Mouse (Mus musculus) kidney, postnatal 0 days (tissue): ENCODE data around the gene Gm42372. TPM values are rescaled to one million over a fixed set of nuclear protein-coding genes. Genes with fewer than 3 reads are reported as not detected.

Experiments
- ATAC-seq: fragments of 200-750 bp; cut with Nextera tagmentation; replicated peaks from 2 replicates; pipeline ENCODE4 v1.8.0; 2017; ENCODE audit warnings: low read depth, moderate number of reproducible peaks, moderate TSS enrichment, moderate library complexity; ENCODE audit not compliant: low FRiP score
- DNase-seq: peaks from one replicate; pipeline ENCODE4 v3.0.0-alpha.2; 2016; ENCODE audit warnings: low spot score
- H3K27ac ChIP-seq: fragments of 300-500 bp; sonication (generic); 2 replicates; pipeline ENCODE4 v1.5.1; 2014; ENCODE audit warnings: mild to moderate bottlenecking
- H3K27me3 ChIP-seq: fragments of 300-500 bp; sonication (generic); 2 replicates; pipeline ENCODE4 v1.6.1; 2014; ENCODE audit warnings: low read length, mixed read lengths; ENCODE audit not compliant: insufficient read depth
- H3K36me3 ChIP-seq: fragments of 300-500 bp; sonication (generic); 2 replicates; pipeline ENCODE4 v1.6.1; 2014; ENCODE audit warnings: low read length, mixed read lengths; ENCODE audit not compliant: insufficient read depth
- H3K4me1 ChIP-seq: fragments of 300-500 bp; sonication (generic); replicated peaks from 2 replicates; pipeline ENCODE4 v1.6.1; 2014; ENCODE audit warnings: antibody characterized with exemption, low read length, mixed read lengths; ENCODE audit not compliant: insufficient read depth
- H3K4me2 ChIP-seq: fragments of 300-500 bp; sonication (generic); 2 replicates; pipeline ENCODE4 v1.6.1; 2014; ENCODE audit warnings: mild to moderate bottlenecking, low read length, moderate library complexity, mixed read lengths
- H3K4me3 ChIP-seq: fragments of 300-500 bp; sonication (generic); replicated peaks from 2 replicates; pipeline ENCODE4 v1.5.1; 2014; ENCODE audit warnings: low read depth, low read length
- H3K9ac ChIP-seq: fragments of 300-500 bp; sonication (generic); 2 replicates; pipeline ENCODE4 v1.6.1; 2014; ENCODE audit warnings: low read depth, low read length
- H3K9me3 ChIP-seq: fragments of 300-500 bp; sonication (generic); replicated peaks from 2 replicates; pipeline ENCODE4 v1.6.1; 2016; ENCODE audit warnings: low read length, inconsistent platforms, mixed read lengths
- CTCF ChIP-seq: IDR thresholded peaks from 2 replicates; pipeline ENCODE4 v1.5.1; 2016; ENCODE audit warnings: antibody characterized with exemption, low read depth, mild to moderate bottlenecking, moderate library complexity
- whole genome bisulfite sequencing: fragments of 180-500 bp; shearing (Covaris S2); extraction: QIAGEN DNeasy Blood & Tissue Kit; methylation state at CpG from one replicate; pipeline ENCODE4 v1.1.7; 2014; 5-methylcytosine and 5-hydroxymethylcytosine counted together
- polyA plus RNA-seq: library from polyadenylated mRNA; unstranded; fragments of >200 nt; fragmentation: Nextera tagmentation; extraction: Ambion mirVana; gene quantifications from 2 replicates; pipeline ENCODE4 v1.2.1, GENCODE M21; 2015

The Gm42372 gene
- polyA plus RNA-seq, 1 experiment from 2014 or later, result 0.09 TPM

DNA sequence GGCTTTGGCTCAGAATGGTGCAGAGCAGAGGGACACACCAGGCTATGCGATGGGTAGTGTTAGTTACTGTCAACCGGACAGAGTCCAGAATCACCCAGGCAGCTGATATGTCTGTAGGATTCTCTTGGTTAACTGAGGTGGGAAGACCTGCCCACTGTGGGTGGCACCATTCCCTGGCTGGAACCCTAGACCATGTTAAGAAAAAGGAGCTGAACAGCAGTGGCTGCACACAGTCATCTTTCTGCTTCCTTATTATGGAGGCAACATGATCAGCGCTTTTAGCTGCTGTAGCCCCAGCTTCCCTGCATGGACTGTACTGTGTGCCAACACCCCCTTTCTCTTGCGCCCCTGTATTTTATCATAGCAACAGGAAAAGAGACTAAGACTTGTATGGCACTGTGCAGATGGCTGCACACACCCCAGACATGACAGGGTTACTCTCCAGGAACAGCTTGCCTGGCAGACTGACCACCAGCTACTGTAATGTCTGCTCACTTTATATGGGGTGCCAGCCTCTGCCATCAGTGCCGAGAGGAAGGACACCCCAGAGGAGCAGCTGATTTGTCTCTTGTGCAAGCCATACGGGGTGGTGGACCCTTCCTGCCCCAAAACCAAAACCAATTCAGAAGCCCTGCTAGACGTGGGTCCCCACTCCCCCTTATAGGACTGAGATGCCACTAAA, 29.2 kb downstream of the Gm42372 start:
- H3K9me3 ChIP-seq, result no peaks in the 10 kb centered on the region
- no peaks in the 10 kb centered on the region for H3K27me3 ChIP-seq
- peaks cover 66% of the 10 kb centered on the region for H3K36me3 ChIP-seq
- DNase-seq (no peak), ATAC-seq (no peak)
- H3K4me2 ChIP-seq, result no peak overlapping the region
- no peak overlapping the region for H3K27ac ChIP-seq
- 94% methylated on average over 7 of the region's 7 CpGs for WGBS
- TF ChIP-seq CTCF, result no peak
- no peak overlapping the region for H3K4me3 ChIP-seq
- H3K9ac ChIP-seq, result no peak overlapping the region
- no peaks in the 10 kb centered on the region for H3K4me1 ChIP-seq

- Histone ChIP-seq H3K4me3 (no peak overlapping the region), H3K27me3 (no peaks in the 10 kb centered on the region), H3K9ac (no peak overlapping the region), H3K36me3 (peaks cover 52% of the 10 kb centered on the region), H3K4me2 (no peak overlapping the region), H3K9me3 (no peaks in the 10 kb centered on the region), H3K4me1 (no peaks in the 10 kb centered on the region), H3K27ac (no peak overlapping the region)
- no peak for DNase-seq
- TF ChIP-seq CTCF, result 0 out of 2 replicates have a peak, but pooled peaks have one; percentile 33
- ATAC-seq, result no peak
- 85% methylated on average over 6 of the region's 6 CpGs for WGBS
Measured at GRCm38 (mm10) chr7:17015381-17015780, 32.5 kb downstream of the Gm42372 start.

DNA sequence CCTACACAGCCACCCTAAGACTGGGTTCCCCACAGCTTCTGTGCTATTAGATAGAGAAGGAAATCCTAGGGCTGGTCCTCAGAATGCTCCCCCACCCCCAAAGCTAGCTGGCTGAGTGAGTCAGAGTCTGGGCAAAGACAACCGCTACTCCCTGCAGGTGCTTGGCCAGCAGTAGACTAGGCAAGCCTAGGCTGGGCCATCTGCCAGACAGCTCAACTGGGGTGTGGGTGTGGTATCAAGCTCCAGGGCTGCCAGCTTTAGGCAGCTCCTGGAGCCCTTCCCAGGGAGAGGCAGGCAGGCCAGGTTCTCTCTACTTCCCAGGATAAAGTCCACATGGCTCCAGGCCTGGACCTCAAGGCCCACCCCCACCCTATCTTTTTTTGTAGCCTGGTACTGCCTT, 34.1 kb downstream of the Gm42372 start:
- peak; percentile 78 for ATAC-seq
- H3K9ac ChIP-seq, result no peak overlapping the region
- WGBS, result 68% methylated on average over 1 of the region's 1 CpGs
- no peak overlapping the region for H3K4me2 ChIP-seq
- DNase-seq, result no peak
- no peak overlapping the region for H3K4me3 ChIP-seq
- peaks cover 51% of the 10 kb centered on the region for H3K36me3 ChIP-seq
- no peaks in the 10 kb centered on the region for H3K4me1 ChIP-seq
- H3K27me3 ChIP-seq, result no peaks in the 10 kb centered on the region
- no peak for TF ChIP-seq CTCF
- no peak overlapping the region for H3K27ac ChIP-seq
- H3K9me3 ChIP-seq, result no peaks in the 10 kb centered on the region

- Histone ChIP-seq H3K4me3 (no peak overlapping the region), H3K9ac (no peak overlapping the region), H3K27me3 (no peaks in the 10 kb centered on the region), H3K4me1 (peaks cover 3% of the 10 kb centered on the region; the same call in 1 of the 2 replicates), H3K9me3 (no peaks in the 10 kb centered on the region), H3K27ac (no peak overlapping the region), H3K4me2 (no peak overlapping the region), H3K36me3 (peaks cover 49% of the 10 kb centered on the region; the same call in 1 of the 2 replicates)
- ATAC-seq, result no peak
- no peak for TF ChIP-seq CTCF
- DNase-seq, result no peak
- WGBS, result 82% methylated on average over 2 of the region's 2 CpGs
Measured at GRCm38 (mm10) chr7:17017921-17018320, 35.0 kb downstream of the Gm42372 start.

DNA sequence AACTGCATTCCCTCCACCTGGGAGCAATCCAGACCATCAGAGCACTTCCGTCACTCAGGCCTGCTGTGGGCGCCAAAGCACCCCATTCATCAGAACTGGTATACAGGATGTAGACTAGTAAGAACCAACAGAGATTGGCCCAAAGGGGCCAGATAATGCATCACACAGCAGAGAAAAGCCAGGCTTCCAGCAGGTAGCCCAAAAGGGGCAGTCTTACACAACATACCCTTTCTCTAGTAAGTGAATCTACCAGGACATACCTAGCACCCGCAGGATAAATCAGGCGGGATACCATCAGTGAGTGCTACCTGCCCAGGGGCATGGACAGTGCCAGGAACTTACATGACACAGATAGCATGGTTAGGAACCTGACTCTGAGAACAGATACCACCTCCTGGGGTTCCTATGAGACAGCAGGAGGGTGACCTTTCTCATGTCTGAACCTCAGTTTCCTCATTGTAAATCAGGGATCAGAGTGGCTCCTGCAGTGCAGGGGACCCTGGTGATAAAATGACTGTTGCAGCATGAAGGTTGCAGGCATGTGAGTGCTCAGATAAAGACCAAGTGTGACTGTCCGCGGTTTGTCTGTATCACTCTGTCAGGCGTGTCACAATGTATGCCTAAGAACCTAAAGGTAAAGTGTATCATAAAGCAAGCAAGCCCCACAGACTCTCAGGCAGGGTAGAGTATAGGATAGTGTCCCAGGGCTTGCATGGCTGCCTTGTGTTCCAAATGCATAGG, 36.7 kb downstream of the Gm42372 start:
- 92% methylated on average over 7 of the region's 7 CpGs for WGBS
- ATAC-seq (no peak), DNase-seq (no peak)
- H3K27me3 ChIP-seq, result no peaks in the 10 kb centered on the region
- H3K9ac ChIP-seq, result no peak overlapping the region
- peaks cover 15% of the 10 kb centered on the region for H3K4me1 ChIP-seq
- H3K36me3 ChIP-seq, result 0 out of 2 replicates have a peak, but pooled peaks cover 34% of the 10 kb centered on the region
- TF ChIP-seq CTCF, result no peak
- no peak overlapping the region for H3K4me3 ChIP-seq
- no peaks in the 10 kb centered on the region for H3K9me3 ChIP-seq
- H3K27ac ChIP-seq, result no peak overlapping the region
- no peak overlapping the region for H3K4me2 ChIP-seq

GRCm38 (mm10) chr7:17022176-17022575, 39.3 kb downstream of the Gm42372 start:
- H3K36me3 ChIP-seq, result 0 out of 2 replicates have a peak, but pooled peaks cover 25% of the 10 kb centered on the region
- no peak for TF ChIP-seq CTCF
- ATAC-seq, result no peak
- H3K9ac ChIP-seq, result no peak overlapping the region
- no peaks in the 10 kb centered on the region for H3K9me3 ChIP-seq
- DNase-seq, result no peak
- no peaks in the 10 kb centered on the region for H3K27me3 ChIP-seq
- H3K4me3 ChIP-seq, result no peak overlapping the region
- H3K4me2 ChIP-seq, result no peak overlapping the region
- WGBS, result 96% methylated on average over 15 of the region's 15 CpGs
- H3K27ac ChIP-seq, result no peak overlapping the region
- H3K4me1 ChIP-seq, result peaks cover 31% of the 10 kb centered on the region
